Mouse (Mus musculus): ENCODE data around the gene Rin3.

The Rin3 gene

DNA sequence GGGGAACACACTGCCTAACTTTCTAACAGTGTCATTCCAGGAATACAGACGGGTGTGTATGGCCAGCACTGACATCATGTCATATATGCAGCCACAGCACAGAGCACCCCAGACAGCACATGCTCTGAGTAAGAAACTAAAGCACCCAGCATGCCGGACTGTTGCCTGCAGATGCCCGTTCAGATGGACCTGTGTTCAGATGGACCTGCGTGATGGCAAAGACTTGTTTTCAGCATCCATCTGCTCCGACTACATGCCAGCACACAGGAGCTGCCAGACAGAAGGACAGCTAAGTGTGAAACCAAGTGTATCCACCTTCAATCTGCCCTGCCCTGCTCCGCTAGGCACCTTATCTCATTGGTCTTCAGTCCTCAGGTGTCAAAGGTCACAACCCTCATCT, 131.8 kb downstream of the Rin3 start:
- in situ Hi-C loops (cut with MboI, MseI), result no loop called here

DNA sequence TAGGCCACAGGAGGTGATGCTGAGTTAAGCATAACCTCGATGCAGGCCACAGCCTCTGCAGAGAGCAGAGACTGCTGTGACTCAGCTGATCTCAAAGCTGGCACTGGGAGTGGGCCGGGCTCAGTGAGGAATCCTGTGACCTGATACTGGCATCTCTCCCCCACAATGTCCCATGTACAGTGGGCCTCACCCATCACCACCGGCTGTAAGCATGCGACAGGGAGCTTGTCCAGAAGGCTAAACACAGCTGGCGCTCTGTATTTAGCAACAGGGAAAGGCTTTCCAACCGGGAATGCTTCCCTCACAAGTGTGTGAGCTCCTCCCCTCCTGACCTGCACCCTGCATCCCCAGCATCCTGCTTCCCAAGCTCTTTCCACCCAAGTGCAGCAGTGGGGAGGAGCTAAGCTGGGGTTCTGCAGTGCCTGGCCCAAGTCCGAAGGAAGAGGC, 133.6 kb downstream of the Rin3 start:
- in situ Hi-C loops (cut with MboI, MseI), result no loop called here

GRCm38 (mm10) chr12:102416955-102417510, 134.2 kb downstream of the Rin3 start:
- in situ Hi-C loops (cut with MboI, MseI), result no loop called here

DNA sequence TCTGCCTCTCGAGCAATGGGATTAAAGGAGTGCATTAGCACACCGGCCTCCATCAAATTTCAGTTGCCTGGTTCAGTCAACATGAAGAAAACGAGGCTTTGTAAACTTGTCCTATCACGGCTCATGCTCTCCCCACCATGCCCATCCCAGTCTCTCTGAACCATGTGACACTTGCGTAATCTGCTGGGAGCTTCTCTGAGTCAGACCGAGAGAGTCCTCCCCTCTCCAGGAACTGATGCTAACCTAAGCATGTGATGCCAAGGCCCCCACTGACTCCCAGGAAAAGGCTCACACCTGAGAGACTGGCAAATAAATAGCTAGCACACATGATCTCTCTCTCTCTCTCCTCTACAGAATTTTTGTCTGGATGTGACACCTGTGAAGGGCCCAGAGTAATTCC, 134.9 kb downstream of the Rin3 start:
- in situ Hi-C loops (cut with MboI, MseI), result no loop called here

DNA sequence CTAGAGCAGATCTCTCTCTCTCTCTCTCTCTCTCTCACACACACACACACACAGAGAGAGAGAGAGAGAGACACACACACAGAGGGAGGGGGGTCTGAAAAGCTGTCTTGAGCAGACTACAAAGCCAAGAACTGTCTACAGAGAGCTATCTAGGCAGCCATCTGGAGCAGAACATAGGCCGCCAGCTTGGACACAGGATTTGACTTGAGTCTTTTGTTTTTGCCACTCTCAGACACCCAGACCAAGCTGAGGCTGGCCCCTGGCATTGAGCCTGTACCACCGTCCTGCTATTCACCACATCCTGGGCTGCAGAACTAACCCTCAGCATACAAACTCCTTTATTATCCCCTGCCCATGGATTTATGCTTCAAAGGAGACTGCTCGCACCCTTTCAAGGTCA, 136.7 kb downstream of the Rin3 start:
- in situ Hi-C loops (cut with MboI, MseI), result no loop called here

DNA sequence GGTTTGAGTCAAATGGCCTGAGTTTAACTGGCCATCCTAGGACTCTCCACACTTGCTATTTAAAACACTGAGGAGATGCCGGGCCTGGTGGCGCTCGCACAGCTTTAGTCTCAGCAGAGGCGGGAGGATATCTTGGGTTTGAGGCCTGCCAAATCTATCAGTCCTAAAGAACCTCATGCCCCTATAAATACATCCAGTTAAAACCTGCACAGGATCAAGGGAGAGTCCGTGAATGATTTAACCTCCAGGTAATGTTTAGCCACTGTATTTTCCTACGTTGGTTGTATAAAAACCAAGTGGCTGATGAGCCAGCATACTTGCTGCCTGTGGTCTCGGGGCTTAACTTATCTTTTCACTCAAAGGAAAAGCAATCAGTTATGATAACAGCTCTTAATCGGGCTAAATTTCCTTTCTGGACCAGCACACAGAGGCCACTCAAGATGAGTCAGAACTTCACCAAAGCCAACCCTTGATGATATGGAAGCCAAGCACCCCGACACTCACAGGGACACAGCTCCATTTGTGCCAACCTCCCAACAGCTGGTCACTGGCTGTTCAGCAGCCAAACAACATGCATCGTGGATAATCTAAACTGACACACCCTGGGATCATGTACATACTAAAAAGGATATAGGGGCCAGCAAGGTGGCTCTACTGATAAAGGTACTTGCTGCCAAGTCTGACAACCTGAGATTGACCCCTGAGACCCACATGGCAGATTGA, 137.5 kb downstream of the Rin3 start:
- in situ Hi-C loops (cut with MboI, MseI), result no loop called here

- in situ Hi-C loops (cut with MboI, MseI), result no loop called here
These were observed 139.2 kb downstream of the Rin3 start for GRCm38 (mm10) chr12:102422065-102422464.

GRCm38 (mm10) chr12:102422623-102423320, 139.9 kb downstream of the Rin3 start:
- in situ Hi-C loops (cut with MboI, MseI), result no loop called here

DNA sequence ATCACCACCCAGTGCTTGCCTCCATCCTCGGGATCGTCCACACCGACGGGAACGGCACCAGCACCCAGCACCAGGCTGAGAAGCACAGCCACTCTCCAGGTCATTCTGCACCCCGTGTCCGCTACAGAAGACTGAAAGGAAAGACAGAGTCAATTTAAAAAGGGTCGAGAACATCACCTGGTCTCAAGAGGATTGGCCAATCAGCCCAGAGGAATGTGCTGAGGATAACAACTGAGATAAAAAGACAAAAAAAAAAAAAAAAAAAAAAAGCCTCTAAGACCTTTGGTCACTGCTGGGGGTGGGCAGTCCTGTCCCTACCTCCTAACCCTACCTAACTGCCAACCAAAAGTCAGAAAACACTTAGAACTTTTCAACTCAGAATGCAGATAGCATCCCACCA, 140.8 kb downstream of the Rin3 start:
- in situ Hi-C loops (cut with MboI, MseI), result no loop called here

GRCm38 (mm10) chr12:102424456-102424855, 141.6 kb downstream of the Rin3 start:
- in situ Hi-C loops (cut with MboI, MseI), result no loop called here

DNA sequence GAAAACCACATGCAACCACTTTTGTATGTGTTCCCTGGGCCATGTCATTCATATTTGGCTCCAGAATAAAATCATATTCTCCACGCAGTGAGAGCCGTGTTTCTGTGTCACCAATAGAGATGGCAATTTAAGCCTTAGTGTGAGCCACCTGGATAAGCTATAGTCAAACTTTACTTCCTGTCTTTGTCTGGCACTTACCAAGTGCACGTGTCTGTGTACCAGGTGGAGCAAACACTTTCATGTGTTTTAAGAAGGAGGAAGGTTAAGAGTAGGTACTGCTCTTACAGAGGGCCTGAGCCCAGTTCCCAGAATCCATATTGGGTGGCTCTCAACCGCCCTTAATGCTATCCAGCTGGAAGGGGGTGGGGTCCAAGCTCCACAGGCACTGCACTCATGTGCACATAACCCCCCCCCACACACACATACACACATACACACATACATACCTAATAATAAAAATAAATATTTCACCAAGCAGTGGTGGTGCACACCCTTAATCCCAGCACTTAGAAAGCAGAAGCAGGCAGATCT, 142.3 kb downstream of the Rin3 start:
- in situ Hi-C loops (cut with MboI, MseI), result no loop called here

GRCm38 (mm10) chr12:102426285-102426684, 143.4 kb downstream of the Rin3 start:
- in situ Hi-C loops (cut with MboI, MseI), result no loop called here

DNA sequence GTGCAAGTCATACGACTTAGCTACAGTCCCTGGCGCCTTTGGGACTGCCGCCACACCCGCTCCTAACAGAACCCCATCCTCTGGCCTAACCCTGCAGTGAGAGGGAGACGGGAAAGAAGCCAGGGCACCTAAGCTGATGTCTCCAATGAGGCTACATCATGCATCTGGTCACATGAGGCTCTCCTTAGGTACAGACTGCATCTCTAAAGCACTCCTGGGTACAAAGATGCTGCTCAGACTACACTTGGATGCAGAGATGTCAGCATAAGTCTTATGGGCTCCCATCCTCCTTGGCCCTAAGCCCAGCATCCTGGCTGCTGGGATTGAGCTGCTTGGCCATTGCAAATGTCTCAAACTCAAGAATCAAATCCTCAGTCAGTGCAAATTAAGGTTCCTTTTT, 146.8 kb downstream of the Rin3 start:
- in situ Hi-C loops (cut with MboI, MseI), result no loop called here

- in situ Hi-C loops (cut with MboI, MseI), result no loop called here
These were observed 147.4 kb downstream of the Rin3 start for GRCm38 (mm10) chr12:102430228-102430627.

GRCm38 (mm10) chr12:102432238-102432637, 149.4 kb downstream of the Rin3 start:
- in situ Hi-C loops (cut with MboI, MseI), result no loop called here

GRCm38 (mm10) chr12:102434107-102434506, 151.3 kb downstream of the Rin3 start:
- in situ Hi-C loops (cut with MboI, MseI), result no loop called here

DNA sequence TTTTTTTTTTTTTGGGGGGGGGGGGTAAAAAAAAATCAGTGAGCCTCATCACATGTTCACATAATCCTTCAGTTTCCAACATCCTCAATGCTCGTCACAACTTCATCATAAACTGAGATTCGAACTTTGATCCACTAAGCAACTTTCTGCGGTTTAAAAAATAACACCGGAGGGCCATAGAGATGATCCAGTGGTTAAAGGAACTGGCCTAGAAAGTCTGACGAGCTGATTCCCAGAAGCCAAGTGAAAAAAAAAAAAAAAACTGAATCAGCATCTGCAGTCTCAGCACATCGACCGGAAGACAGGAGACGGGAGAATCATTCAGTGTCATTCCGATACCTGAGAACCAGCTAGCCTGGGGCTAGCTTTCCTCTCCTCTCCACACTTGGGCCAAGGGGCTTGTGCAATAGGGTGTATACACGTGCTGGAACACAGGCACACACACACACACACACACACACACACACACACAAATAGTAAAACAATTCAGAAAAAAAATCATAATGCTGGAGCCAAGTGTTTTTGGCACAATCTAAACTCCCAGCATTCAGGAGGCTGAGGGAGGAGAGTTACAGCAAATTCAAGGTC, 154.2 kb downstream of the Rin3 start:
- in situ Hi-C loops (cut with MboI, MseI), result no loop called here

GRCm38 (mm10) chr12:102437952-102438351, 155.1 kb downstream of the Rin3 start:
- in situ Hi-C loops (cut with MboI, MseI), result no loop called here

DNA sequence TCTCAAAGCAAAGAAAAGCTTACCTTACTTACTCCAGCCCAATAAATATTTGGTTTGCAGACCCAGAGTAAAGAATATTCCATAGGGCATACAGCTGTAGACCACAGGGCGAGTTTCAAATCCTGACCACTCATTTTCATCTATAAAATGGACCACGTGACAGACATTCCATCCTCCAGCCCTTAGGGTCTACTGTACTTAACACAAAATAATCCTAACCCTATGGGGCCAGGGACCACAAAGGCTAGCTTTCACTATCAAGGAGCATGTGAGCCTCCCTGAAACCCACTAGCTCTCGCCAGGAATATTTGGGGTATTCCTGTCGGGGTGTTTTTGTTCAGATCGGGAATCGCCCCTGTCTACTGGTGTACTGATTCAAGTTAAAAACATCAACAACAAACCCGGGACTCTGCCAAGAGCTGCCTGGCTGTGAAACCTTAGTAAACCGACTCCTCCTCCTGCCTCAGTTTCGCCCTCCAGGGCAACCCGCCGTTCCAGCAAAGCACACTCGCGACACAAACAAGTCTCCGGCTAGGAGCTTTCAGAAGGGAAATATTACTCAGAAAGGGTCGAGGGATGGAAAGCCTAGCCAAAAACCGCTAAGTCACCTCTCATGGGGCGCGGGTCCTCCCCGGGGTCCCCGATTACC, 156.3 kb downstream of the Rin3 start:
- in situ Hi-C loops (cut with MboI, MseI), result no loop called here

DNA sequence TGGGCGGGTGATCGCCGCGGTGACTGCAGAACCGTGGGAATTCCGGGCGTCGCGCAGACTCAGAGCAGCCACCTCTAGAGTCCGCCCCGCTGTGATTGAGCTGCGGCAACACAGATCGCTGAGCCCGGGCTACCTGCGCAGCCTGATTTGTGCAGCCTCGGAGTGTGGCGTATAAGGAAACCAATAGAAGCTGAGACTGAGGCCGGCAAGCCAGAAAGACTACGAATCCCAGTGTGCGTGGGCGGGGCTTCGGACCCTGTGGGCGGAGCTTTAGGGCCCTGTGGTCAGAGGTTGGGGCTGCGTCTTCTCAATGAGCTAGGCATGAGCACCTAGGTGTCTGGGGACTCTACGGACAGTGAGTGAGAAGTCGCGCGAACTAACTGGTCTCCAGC, 156.8 kb downstream of the Rin3 start, which contains the start of gene Lgmn:
TSS of gene Lgmn (minus strand) at position 182 of the 392 bp plus-strand sequence.
- in situ Hi-C loops (cut with MboI, MseI), result loop anchor here in 1 of 2 experiments (10.0 kb wide), 1 partner anchor 1355 kb away; the partner anchor contains the start of gene Ppp4r3a
